7 mouse cellular contexts compared by ENCODE assay signal in the genomic region with DNA sequence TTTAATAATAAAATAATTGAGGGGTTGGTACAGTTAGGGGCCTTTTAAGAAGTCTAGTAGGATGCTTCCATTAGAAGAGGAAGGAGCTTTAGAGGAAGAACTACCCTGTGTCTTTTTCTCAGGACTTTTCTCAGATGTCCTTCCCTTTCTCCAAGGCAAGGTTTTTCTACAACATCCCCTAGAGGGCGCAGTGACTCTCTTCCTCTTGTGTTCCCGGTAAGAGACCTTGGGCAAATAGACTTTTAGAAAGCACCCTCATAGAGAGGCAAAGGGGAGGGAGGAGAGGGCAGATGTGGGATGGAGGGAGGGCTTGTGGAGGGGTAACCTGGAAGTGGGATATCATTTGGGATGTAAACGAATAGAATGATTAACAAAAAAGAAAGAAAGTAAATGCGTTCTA.
DNase-seq lines count a peak whose midpoint lies in the region.

No protein-coding gene starts in this region.

- DNase-seq in thymus, postnatal 0 days (ENCODE audit: low spot score) = peak; percentile 17
- DNase-seq in thymus, postnatal 25 days = no peak
- DNase-seq in adrenal gland, postnatal 36 days = peak; percentile 59 to 63
- DNase-seq in fibroblast of lung, adult 2 months (ENCODE audit: low read depth) = peak; percentile 34
- peak; percentile 25 to 71 for DNase-seq in layer of hippocampus, adult 18-20 months (ENCODE audit: low spot score in 2 of 2)
- DNase-seq in lung, postnatal 14 days = peak; percentile 64
- no peak for DNase-seq in spleen, adult 12 weeks (ENCODE audit: low spot score)

Comparison
In these comparisons a context has a peak if more than half of its experiments do, and no peak if none do; other contexts are left out.
1. DNase-seq: peak in thymus, postnatal 0 days (single experiment), adrenal gland, postnatal 36 days (2 of 2), fibroblast of lung, adult 2 months (single experiment), layer of hippocampus, adult 18-20 months (2 of 2) and lung, postnatal 14 days (single experiment); none in thymus, postnatal 25 days (single experiment) and spleen, adult 12 weeks (single experiment).